Mouse (Mus musculus) liver, embryonic 14.5 days (tissue): Measurements from ENCODE around the gene Exoc4.

Experiments
- CTCF ChIP-seq: IDR thresholded peaks from 2 replicates; pipeline ENCODE4 v1.5.1; 2016; ENCODE audit warnings: antibody characterized with exemption, low read depth, control low read depth
- EP300 ChIP-seq: IDR thresholded peaks from 2 replicates; pipeline ENCODE4 v1.6.1; 2016; ENCODE audit warnings: antibody characterized with exemption, low read depth

GRCm38 (mm10) chr6:33297566-33297965, 48.7 kb downstream of the Exoc4 start:
- TF ChIP-seq CTCF (peak; percentile 29; the same call in 1 of the 2 replicates), EP300 (no peak)
